Mouse (Mus musculus): Measurements from ENCODE around the gene Kcnmb2. TPM values are rescaled to one million over a fixed set of nuclear protein-coding genes. Genes with fewer than 3 reads are reported as not detected.

Gene Kcnmb2
- 1.6 and 1.7 TPM in 2 replicates for polyA plus RNA-seq (2012; rRNA removed)

DNA sequence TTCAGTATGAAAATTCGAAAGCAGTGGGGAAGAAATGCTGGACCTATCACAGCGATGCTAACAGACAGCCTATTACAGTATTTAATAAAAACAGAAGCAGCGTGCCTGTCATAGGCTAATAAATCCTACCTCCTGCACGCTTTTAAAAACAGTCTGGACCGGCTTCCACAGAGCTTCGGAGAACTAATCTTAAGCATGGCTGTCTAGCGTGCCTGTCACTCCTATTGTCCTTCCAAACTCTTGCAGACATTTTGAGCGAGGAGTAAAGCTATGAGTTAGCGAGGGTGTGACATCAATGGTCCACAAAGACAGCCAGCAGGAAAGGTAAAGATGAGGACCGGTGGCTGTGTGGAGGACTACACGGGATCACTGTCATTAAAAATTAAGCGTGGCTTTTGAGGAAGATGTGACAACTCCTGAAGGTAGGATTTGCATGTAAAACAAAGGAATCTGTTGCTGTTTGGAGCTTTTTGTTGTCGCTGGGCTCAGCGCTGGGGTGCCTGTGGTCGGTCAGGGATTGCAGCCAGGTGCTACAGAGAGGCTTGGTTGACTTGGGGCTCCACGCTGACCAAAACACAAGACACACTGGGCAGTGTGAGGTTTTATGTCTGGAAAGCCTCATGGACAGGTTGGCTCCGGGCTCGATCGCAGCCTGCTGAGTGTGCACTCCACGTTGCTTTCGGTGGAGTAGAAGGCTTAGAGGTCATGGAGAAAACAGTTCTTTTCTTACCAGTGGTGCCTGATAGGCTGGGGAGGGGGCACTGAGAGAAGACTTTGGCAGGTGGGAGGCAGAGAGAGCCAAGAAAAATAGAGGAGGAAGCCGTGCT lies at the start of gene Kcnmb2:
Kcnmb2 (plus strand) TSS at position 4 of the 827 bp plus-strand sequence.
- peak in 1 of 2 experiments; percentile 12 for DNase-seq (ENCODE audit: extremely low spot score in 1 of 2, low spot score in 1 of 2)

DNA sequence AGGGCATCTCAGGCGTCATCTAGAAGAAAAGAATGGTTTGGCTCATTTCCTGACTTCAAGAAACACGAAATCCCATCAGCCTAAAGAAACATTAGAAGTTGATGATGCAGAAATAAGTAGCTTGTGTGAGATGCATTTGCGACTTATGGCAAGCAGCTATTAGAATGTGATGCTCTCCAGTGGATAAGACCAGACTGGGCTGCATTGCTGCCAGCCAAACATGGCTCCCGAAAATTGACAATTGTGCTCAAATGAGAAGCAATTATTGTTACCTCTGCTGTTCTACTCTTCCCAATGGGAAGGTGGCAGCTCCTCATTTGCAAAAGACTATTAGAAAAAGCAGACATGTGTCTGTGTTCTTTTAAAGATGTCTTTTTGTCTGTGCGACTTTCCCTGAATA lies 38.8 kb upstream of the Kcnmb2 start:
- no peak for DNase-seq (ENCODE audit: extremely low spot score in 1 of 2, low spot score in 1 of 2)

DNA sequence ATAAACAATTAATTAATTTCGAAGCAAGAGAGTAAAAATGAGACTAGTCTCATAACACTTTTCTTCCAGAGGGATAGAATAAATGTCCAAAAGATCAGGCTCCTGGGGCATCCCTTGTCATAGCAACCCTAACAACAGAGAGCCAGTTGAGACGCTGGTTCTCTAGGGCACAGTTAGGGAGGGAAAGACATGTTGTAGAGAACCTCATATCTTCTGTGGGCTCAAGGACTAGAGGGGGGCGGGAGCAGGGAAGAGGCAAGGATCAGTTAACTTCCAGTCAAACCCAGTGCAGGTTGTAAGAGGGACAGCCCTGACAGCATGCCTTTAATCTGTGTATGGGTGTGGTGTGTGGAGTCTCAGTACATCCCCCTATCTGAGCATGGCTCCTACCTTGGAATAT lies 38.2 kb upstream of the Kcnmb2 start:
- no peak for DNase-seq (ENCODE audit: extremely low spot score in 1 of 2, low spot score in 1 of 2)

DNA sequence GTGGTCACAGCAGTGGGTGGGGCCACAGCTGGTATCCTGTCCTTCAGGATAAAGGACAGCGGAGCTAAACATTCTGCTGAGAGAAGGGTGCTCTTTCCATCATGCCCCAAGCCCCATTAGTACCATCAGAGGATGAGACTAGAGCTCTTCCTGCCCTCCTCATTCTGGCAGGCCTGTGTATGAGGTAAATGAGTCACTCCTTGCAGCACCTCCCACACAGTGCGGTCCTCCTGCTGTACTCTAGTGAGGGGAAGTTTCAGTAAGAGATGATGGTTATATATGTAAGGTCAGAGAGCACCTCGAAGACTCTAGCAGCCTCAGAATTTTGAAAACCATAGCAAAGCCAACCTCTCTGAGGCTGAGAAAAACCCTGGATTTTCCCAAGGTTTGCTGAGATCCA lies 30.8 kb upstream of the Kcnmb2 start:
- peak; percentile 11 to 54 for DNase-seq (ENCODE audit: extremely low spot score in 1 of 2, low spot score in 1 of 2)

DNA sequence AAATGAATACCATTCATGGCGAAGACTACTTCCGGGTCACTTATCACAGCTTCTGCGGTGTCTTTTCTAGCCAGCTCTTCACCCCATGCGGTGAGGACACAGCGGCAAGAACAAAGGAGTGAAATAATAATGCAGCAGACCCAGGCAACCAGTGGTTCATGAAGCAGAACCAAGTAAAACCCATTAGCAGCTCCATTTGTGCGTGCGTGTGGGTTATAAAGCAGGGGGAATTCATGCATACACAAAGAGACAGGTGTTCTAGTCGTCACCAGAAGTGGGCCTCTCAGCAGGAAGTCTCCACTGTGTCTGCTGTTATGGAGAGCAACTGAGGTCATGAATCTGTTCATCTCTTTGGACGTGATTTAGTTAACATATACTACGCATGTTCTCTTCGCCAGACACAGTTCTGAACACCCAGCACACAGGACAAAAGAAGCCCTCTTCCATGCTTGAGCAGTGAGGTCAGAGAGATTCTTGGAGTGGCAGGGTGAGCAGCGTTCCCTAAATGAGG lies 19.6 kb upstream of the Kcnmb2 start:
- DNase-seq (ENCODE audit: extremely low spot score in 1 of 2, low spot score in 1 of 2), result no peak

DNA sequence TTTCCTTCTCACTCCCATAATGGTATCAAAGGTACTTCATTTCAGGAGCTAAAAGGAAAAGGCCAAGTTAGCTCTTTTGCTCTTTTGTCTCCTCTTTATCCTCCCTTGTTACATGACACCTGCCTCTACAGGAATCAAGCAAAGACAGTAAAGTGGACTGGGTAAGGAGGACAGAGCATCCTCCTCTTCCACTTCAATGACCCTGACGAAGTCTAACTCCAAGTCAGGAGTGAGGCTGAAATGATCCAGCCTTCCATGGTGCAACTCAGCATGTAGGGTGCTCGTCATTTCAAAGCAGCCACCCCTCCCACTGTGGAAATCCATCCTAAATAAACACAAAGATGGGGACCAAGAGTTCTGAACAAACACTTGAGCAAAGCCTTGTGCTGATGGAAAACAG lies 9.7 kb upstream of the Kcnmb2 start:
- DNase-seq (ENCODE audit: extremely low spot score in 1 of 2, low spot score in 1 of 2), result no peak

DNA sequence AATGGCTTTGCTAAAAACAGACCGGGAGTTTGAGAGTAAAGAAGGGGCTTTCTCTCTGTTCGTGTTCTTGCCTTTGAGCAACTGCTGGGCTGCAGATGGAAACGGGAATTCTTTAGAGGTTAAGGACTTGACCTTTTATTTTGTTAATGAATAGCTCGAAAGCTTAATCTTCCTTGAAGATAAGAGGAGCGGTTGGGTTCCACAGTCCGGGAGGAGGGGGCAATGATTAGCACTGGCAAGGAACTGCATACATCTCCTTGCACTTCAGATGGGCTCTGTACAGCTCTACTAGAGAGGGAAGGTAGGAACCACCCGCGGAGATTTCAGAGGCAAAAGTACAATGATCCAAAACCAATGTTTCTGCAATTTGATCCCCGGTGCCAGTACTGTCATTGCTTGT lies 1.2 kb downstream of the Kcnmb2 start:
- peak in 1 of 2 experiments; percentile 2 for DNase-seq (ENCODE audit: extremely low spot score in 1 of 2, low spot score in 1 of 2)

DNA sequence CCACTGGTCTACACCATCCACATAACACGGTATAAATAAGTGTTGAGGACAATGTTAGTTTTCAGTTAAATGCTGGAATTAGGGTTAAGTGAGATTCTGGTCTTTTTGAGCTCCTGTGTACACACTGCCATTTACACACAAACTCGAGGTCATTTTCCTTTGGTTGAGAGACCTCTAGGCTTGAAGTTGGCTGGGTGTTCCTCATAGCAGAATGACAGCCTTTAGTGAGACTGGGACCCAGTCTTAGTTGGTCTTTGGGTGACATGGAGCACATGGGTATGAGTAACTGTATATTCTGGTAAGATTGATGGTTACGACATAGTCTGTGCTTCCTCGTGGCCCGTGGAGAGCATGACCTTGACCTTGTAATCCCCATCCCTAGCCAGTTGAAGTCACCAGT lies 1.8 kb downstream of the Kcnmb2 start:
- DNase-seq (ENCODE audit: extremely low spot score in 1 of 2, low spot score in 1 of 2), result no peak

DNA sequence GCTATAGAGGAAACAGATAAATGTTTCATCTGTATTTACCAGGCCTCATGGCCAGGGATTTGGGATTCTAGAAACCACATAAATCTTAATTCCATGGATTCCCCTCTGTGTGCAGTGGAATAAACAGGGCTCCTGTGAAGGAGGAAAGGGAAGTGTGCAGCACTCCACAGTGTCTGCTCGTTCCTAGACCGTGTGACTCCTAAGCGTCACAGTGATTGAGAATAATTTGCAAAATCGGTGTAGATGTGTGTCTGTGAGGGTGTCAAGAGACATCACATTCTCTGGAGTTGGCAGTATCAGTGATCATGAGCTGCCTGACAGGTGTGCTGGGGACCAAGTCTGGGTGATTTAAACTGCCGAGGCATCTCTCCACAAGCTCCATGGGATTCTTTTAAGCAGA lies 8.9 kb downstream of the Kcnmb2 start:
- no peak for DNase-seq (ENCODE audit: extremely low spot score in 1 of 2, low spot score in 1 of 2)

DNA sequence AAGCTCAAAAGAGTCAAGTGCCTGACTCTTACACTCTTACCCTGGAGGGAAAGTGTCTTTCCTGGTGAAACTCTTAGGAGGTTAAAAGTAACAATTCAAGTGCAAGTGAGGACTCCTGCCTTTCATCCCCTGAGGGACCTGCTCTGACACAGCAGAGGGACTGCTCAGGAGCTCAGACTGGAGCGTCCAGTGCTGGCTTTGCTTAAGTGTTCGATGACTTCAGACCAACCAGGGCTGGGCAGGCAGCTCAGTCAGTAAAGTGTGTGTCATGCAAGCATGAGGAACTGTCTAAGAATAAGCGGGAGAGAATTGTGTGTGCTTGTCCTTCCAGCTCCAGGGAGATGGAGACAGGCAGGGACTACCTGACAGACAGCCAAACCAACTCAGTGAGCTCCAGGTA lies 9.4 kb downstream of the Kcnmb2 start:
- DNase-seq (ENCODE audit: extremely low spot score in 1 of 2, low spot score in 1 of 2), result no peak

DNA sequence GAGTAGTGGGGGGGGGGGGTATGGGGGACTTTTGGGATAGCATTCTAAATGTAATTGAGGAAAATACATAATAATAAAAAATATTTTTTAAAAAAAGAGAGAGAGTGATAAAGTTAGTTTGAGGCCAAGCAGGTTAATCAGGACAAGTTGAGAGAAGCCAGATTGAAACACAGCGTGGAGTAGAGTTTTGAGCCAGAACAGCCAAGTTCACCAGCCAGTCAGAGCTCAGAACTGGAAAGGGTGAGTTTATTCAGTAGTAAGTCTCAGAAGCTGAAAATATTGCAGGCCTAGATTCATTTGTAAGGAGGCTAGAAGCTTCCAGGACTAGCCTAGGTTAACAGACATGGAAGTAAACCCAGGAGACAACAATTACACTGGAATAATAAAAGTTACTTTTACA lies 26.2 kb downstream of the Kcnmb2 start:
- no peak for DNase-seq (ENCODE audit: extremely low spot score in 1 of 2, low spot score in 1 of 2)

DNA sequence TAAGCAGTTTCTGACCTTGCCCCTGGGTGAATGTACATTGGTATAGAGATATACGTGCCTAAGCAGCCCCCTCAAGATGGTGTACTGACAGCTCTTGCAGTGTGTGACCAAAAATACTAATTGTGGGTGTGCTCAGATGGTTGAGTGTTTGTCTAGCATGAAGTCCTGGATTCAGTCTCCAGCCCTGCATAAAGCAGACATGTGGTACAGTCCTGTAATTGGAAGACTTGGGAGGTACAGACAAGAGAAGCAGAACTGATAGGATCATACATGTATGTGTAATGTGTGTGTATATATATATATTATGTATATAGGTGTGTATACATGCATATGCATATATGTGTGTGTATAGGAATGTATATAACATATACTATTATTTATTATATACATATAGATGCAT lies 32.4 kb downstream of the Kcnmb2 start:
- no peak for DNase-seq (ENCODE audit: extremely low spot score in 1 of 2, low spot score in 1 of 2)

DNA sequence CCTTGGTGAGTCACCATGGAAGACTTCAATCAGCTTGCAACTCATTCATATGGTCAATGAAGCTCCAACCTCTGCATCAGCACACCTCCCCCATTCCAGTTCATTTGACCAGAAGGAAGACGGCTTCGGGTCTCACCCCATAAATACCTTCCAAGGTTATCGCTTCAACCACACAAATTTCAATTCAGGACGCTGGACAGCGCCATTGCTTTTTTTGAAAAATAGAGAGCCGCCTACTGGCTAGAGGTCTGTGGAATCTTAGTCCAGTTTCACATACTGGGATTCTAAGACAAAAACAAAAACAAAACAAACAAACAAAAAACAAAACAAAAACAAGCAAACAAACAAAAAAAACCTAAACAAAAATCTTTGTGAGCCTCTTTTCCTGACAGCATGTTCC lies 39.2 kb downstream of the Kcnmb2 start:
- DNase-seq (ENCODE audit: extremely low spot score in 1 of 2, low spot score in 1 of 2), result no peak

DNA sequence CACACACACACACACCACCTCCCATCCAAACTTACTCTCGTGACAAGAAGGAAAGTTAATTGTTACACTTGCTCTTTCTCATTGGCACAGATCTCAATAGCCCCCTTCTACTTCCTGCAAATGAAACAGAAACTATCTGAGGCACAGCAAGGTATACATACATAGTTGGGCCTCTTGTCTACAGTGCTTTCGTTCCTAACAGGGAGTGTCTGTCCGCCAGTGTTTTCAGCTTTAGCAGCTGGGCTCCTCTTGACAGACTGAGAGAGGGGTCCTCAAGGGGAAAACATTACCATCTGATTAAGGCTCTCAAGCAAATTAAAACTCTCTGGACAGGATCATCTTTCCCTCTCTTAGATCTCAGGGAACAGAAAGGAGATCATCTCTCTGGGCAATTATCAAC lies 51.9 kb downstream of the Kcnmb2 start:
- no peak for DNase-seq (ENCODE audit: extremely low spot score in 1 of 2, low spot score in 1 of 2)

DNA sequence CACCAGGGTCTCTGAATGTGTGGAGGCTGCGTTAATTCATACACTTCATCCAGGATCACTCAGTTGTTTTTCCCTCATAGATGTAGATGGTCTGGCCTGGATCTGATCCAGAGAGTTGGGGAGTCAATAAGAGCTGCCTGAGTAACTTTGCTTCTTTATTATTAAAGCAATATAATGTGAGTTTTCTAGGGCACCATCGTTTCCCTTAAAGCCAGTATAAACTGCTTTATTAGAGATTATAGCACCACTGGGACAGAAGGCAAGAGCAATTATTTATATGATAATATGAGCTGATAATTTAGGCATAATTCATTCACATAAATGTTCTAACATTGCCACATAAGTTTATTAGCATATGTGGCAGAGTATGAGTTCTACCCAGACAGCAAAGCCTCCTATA lies 52.7 kb downstream of the Kcnmb2 start:
- no peak for DNase-seq (ENCODE audit: extremely low spot score in 1 of 2, low spot score in 1 of 2)

DNA sequence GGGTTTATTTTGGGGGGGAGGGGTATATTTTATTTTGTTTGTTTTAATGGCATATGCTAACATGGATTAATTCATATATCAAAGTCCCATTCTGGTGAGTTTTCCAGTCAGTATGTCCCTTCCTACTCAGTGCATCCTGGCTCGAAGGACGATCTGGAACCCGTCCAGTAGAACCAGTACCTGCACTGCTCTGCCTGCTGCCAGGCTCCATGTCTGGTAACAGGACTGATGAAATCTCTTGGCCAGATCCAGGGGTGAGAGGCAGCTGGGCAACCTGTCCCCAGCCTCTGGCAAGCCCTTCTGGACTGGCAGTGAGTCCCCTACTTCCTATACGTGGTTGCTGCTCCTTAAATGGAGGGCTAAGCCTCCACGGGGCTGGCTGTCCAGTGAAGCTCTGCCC lies 57.5 kb downstream of the Kcnmb2 start:
- no peak for DNase-seq (ENCODE audit: extremely low spot score in 1 of 2, low spot score in 1 of 2)

DNA sequence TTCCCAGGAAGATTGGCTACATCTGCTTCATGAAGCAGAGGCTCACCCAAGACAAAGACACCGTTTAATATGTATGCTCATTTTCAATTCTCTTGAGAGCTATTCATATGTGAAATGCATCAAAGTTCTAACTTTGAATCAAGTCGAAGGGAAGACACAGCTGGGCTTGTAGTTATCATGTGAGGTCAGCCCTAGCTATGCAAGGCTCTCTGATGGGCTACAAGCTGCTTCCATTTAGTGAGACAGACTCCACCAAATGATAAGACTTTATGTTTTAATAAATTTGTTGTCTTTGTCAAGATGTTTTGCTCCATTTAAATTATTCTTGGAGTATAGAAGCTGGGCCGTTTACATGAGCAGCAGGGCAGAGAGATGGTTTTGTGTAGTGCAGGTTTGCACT lies 58.9 kb downstream of the Kcnmb2 start:
- no peak for DNase-seq (ENCODE audit: extremely low spot score in 1 of 2, low spot score in 1 of 2)

DNA sequence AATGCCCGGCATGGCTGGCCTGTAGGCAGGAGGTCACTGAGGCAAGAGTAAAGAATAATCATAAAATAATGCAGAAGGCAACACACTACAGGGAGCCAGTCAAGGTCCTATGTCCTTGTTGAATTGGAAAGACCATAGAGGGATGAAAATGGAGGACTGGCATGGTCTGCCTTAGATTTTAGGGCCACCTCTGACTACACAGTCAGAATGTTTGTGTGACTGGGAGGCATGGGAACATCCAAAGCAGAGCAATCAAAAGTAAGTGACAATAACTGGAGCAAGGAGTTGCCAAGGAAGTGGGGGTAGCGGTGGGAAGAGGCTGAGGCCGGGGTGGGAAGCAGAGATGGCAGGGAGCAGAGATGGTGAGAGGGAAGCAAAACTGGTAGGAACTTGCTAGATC lies 60.8 kb downstream of the Kcnmb2 start:
- no peak for DNase-seq (ENCODE audit: extremely low spot score in 1 of 2, low spot score in 1 of 2)

DNA sequence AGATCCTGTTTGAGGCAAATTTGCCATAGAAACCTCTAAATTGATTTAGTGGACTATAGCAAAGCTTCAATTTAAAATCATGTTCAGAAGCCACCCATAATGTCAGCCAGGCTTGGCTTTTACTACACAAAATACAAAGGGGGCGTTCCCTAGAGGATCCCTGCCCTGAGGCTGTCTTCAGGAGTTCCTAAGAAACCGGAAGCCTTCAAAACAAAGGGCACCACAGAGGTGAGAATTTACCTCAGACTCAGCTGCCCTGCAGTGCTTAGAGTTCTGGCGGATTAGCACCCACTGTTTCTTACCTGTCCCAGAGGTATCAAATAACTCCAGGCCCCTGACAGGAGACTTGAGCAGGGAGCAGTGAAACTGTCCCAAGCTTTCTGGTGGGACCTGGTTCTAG lies 77.4 kb downstream of the Kcnmb2 start:
- DNase-seq (ENCODE audit: extremely low spot score in 1 of 2, low spot score in 1 of 2), result no peak

DNA sequence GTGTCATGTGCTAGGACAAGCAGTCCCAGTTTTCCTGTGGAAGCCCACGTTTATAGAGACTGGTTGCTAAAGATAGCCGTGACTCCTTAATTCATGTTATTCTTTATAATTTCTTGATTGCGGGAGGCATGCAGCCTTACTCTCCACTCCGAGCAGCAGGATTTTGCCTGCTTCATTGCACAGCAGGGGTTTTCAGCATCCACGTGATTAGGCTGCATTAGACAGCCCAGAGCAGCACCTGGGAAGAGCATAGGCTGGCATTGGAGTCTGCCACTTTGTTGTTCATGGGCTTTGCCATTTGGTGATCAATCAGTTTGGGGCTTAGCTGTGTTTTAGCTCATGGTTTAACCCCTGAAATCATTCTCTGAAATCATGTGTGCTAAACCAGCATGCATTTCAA lies 80.1 kb downstream of the Kcnmb2 start:
- no peak for DNase-seq (ENCODE audit: extremely low spot score in 1 of 2, low spot score in 1 of 2)

DNA sequence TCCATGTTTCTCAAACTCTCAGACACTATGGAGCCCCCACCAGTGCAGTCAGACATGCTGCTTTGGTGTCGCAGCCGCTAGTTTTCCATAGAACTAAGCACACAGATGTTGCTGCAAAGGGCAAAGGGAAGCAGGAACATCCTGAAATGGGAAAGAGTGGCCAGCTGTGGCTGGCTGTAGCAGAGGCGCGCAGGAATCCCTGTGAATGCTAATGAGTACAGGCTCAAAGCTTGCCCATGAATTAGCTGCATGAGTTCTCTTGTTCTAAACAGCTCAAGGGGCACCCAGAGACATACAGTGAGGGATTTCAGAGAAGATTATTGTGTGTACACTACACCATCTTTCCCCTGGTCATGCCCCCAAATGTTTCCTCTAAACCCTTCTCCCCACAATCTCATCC lies 82.8 kb downstream of the Kcnmb2 start:
- DNase-seq (ENCODE audit: extremely low spot score in 1 of 2, low spot score in 1 of 2), result no peak

DNA sequence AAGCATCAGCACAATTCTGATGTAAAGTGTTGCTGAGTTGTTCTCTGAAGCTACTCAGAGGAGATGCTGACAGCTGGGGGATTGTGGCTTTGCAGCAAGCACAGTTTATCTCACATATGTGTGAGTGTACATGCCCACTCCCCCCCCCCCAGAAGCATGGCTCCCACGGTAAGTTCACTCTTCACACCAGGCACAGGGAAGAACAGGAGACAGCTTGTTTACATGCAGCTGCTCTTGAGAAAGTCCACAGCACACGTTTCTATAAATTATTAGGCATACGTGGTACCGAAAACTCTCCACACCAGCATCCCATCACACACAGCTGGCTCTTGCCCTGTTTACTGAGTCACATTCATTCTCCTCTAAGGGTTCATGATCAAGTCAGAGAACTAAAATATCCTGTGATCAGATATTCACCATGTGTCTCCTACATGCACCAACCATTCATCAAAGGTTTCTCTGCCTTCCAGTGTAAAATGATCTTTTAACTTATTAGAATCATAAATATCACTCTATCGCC lies 89.3 kb downstream of the Kcnmb2 start:
- no peak for DNase-seq (ENCODE audit: extremely low spot score in 1 of 2, low spot score in 1 of 2)

Measured in frontal cortex, adult 2 months (tissue).